Mouse (Mus musculus): ENCODE results near the gene Cbfa2t3.

Gene Cbfa2t3

DNA sequence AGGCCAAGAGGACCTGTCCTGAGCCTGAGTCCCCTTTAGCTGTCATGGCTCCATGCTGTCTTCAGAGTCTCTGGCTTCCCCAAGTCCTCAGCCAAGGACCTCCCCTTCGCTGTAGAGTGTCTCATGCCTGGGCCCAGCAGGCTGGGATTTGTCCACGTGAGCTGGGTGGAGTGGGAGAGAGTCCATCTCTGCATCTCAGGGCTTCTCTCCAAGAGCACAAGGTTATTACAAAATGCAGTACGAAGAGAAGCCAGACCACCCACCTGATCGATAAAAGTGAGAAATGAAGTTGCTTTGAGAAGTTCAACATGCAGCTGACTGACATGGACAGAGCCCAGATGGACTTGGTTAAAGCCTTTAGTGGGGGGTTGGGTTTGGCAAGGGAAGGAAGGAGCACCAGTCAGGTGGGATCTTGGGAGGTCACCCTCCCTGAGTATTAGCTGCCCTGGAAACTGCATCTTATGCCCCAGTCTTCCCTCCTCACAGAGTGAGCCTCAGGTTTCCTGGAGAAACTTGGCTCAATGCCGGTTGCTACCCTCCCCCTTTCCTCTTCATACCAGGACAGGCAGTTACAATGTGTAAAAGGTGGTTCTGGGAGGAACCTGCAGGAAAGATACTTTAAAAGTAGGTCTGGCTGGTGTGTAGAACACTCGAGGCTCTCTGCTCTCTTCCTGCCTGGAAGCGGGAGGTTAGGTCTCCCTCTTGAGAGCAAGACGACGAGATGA lies 82.6 kb downstream of the Cbfa2t3 start:
- DNase-seq (ENCODE audit: extremely low spot score, low read depth, low spot score), result no peak

GRCm38 (mm10) chr8:122611295-122612133 lies 87.4 kb downstream of the Cbfa2t3 start, which contains the start of the genes Galns and Trappc2l:
Gene Galns, minus strand, starts transcription at chr8:122611463.
Gene Trappc2l, plus strand, starts transcription at chr8:122611640.
- DNase-seq (ENCODE audit: extremely low spot score, low read depth, low spot score), result peak; percentile 94

DNA sequence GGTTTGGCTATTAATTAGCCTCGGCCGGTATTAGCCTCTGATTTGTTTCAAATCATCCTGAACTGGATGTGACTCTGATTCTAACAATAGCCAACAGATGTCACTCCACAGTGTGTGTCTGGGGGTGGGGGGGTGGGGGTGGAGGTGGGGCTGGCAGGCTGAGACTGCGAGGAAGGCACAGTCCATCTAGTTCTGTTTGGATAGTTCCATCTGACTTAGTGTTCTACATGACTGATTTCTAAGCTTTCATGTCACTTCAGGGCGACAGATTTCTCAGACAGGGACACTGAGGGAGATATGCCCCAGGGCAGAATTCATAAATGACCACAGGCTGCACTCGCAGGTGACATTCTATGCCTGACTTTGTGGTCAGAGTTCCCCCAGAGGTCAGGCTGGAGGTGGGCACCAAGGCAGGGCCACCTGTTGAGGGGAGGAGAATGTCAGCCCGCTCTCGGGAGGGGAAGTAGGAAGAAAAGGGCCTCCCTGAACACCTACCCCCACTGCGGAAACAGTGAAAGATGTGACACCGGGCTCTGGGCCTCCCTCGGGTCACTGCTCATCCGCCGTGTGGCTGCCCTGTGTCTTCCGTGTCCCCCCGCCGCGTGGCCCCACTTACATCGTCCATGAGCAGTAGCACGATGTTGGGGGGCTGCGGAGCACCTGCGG lies 88.2 kb downstream of the Cbfa2t3 start:
- no peak for DNase-seq (ENCODE audit: extremely low spot score, low read depth, low spot score)

- no peak for DNase-seq (ENCODE audit: extremely low spot score, low read depth, low spot score)
Observed at GRCm38 (mm10) chr8:122610209-122610608, 88.7 kb downstream of the Cbfa2t3 start.

DNA sequence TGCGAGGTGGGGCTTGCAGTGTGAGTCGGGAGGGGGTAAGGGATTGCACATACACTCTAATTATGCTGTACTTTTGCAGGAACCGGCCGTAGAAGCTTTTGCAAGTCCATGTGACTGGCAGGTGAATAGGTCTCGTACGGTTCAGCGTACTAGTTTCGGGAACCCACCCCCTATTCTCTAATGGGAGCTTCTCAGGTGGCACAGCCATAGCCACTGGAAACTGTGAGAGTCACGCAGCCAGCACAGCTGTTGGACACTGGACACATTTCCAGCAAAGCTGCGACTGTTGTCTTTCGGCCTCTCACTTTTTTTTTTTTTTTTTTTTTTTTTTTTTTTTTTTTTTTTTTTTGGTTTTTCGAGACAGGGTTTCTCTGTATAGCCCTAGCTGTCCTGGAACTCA lies 92.1 kb downstream of the Cbfa2t3 start:
- DNase-seq (ENCODE audit: extremely low spot score, low read depth, low spot score), result no peak

DNA sequence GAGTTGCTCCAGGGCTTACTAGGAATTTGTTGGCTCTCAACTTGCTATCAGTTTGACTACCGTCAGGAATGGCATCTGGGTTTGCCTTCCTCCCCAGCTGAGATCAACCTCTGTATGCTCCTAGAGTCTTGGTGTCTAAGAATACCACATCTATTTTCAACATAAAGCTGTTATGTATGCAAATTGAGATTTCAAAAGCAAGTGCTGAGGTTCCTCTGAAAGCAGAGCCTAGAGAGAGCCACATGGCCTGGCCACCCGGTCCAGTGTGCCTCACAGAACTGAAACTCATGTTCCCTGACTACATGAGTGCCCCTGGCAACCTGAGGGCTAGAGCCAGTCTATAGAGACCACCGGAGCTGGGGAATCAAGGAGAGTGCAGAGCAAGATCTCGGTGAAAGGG lies 93.5 kb downstream of the Cbfa2t3 start:
- DNase-seq (ENCODE audit: extremely low spot score, low read depth, low spot score), result no peak

- DNase-seq (ENCODE audit: extremely low spot score, low read depth, low spot score), result no peak
Observed at GRCm38 (mm10) chr8:122604640-122605039, 94.3 kb downstream of the Cbfa2t3 start.

DNA sequence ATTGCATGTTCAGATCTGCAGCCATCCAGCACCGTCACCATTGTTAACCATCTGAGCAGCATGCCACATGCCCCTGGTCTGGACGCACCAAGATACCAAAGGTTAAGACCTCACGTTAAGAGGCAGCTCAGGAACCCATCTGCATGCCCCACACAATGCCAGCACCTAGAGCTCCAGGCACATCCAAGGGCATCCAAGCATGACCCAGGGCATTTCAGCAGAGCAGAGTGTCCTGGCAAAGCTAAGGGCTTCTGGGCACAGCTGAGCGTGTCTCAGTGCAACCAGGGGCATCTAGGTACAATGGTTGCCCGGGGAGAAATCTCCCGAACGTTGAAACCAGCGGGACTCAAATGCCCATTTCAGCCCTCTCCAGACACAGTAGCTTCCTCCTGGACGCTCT lies 98.2 kb downstream of the Cbfa2t3 start:
- DNase-seq (ENCODE audit: extremely low spot score, low read depth, low spot score), result no peak

- DNase-seq (ENCODE audit: extremely low spot score, low read depth, low spot score), result no peak
Observed at GRCm38 (mm10) chr8:122596031-122596430, 102.9 kb downstream of the Cbfa2t3 start.

- DNase-seq (ENCODE audit: extremely low spot score, low read depth, low spot score), result no peak
Observed at GRCm38 (mm10) chr8:122593783-122594507, 105.0 kb downstream of the Cbfa2t3 start.

DNA sequence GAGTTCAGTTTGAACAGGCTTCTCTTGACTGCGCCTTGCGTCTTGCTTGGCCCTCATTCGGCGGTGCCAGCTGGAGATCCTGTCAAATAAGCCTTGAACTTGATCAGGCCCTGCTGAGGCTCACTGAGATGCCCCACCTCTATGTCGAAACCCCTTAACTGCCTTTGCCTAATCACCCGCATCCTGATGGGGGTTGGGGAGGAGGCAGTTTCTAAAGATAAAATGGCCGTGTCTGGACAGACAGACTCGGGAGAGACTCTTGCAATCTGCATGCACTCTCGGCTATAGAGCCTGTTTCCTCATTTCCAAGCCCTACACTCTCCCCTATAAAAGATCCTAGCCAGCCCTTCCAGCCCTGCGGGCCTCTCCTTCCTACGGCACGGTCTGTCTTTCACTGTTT lies 105.7 kb downstream of the Cbfa2t3 start:
- no peak for DNase-seq (ENCODE audit: extremely low spot score, low read depth, low spot score)

DNA sequence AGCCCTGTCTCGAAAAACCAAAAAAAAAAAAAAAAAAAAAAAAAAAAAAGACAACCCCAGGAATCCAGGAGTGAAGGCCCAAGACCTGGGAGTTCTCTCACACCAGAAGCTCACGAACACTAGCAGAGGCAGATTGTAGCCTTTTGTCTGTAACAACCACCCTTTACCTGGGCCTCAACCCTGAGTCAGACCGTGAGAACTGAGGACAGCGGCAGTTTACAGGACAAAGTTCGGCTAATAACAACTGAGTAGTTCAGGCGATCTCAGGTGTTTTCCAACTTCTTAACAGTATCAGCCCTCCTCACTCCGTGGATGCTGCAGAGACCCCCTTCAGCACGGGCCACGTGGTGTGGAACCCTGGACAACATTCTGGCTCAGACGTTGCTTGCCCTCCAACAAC lies 112.2 kb downstream of the Cbfa2t3 start:
- no peak for DNase-seq (ENCODE audit: extremely low spot score, low read depth, low spot score)

- no peak for DNase-seq (ENCODE audit: extremely low spot score, low read depth, low spot score)
Observed at GRCm38 (mm10) chr8:122586171-122586570, 112.7 kb downstream of the Cbfa2t3 start.

GRCm38 (mm10) chr8:122585411-122585891 lies 113.5 kb downstream of the Cbfa2t3 start:
- DNase-seq (ENCODE audit: extremely low spot score, low read depth, low spot score), result no peak

DNA sequence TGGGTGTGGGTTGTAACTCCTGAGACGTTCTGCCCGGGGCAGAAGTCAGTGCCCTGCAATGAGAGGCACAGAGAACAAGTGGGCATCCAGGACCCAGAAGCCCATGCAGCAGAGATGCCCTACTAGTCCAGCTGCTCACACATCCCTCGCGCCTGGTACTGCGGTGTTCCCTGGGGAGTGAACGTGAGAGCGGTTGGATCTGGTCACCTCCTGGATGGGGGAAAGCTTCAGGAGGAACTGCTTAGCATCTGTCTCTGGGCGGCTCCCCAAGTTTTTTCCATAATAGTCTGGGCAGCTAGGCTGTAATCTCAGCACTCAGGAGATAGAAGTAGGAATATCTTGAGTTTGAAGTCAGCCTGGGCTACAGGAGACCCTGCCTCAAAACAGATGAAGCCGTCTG lies 113.9 kb downstream of the Cbfa2t3 start:
- DNase-seq (ENCODE audit: extremely low spot score, low read depth, low spot score), result no peak

- DNase-seq (ENCODE audit: extremely low spot score, low read depth, low spot score), result no peak
Observed at GRCm38 (mm10) chr8:122580926-122581325, 118.0 kb downstream of the Cbfa2t3 start.

- DNase-seq (ENCODE audit: extremely low spot score, low read depth, low spot score), result no peak
Observed at GRCm38 (mm10) chr8:122579196-122579595, 119.7 kb downstream of the Cbfa2t3 start.

GRCm38 (mm10) chr8:122577116-122577515 lies 121.8 kb downstream of the Cbfa2t3 start:
- DNase-seq (ENCODE audit: extremely low spot score, low read depth, low spot score), result no peak

GRCm38 (mm10) chr8:122576648-122577022 lies 122.3 kb downstream of the Cbfa2t3 start, which contains the start of gene Aprt:
Gene Aprt, minus strand, starts transcription at chr8:122576909.
- peak; percentile 69 for DNase-seq (ENCODE audit: extremely low spot score, low read depth, low spot score)

DNA sequence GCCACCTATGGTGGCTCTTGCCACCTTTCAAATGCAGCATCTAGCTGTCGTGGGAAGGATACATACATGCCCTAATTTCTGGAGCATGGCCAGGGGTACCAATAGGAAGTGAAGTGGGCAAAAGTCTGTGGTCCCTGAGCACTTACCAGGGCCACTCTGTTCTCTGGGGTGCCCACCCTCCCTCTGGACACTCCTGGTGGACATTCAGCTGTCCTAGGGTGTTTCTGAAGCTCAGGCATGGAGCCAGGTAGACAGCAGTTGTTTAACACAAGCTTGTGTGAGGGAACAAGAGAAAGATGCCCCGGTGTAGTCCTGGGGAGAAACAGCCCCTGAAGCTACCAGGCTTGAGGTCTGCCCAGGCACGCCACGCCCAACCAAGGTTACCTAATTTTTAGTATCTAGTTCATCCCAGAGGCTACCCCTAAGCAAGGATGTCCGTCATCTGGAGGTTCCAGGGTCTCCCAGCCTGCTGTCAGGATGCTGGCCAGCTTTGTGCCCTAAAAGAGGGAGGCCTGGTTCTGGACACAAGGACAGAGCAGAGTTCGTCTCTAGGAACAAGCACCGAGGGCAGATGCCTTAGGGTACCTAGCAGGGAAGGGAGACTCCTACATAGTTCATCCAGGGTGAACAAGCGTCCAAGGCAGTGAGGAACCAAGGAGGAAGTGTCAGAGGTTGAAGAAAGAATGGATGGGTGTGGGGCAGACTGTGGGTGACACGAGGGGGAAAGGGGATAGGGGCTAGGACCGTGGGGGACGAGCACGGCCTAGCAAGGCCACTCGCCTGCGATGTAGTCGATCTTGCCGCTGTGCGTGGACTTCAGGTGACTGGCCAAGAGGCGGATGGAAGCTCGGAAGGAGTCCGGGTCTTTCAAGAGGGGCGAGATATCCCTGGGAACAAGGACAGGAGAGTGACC lies 122.9 kb downstream of the Cbfa2t3 start:
- DNase-seq (ENCODE audit: extremely low spot score, low read depth, low spot score), result no peak
